Mouse (Mus musculus) neural tube, embryonic 11.5 days (tissue): ENCODE measurements around the gene Cdk9. TPM values are rescaled to one million over a fixed set of nuclear protein-coding genes. Genes with fewer than 3 reads are reported as not detected.

Experiments
- ATAC-seq: fragments of 200-750 bp; cut with Nextera tagmentation; 2 replicates; pipeline ENCODE4 v1.8.0; 2017; ENCODE audit warnings: moderate number of reproducible peaks, mild to moderate bottlenecking, moderate TSS enrichment, moderate library complexity; ENCODE audit not compliant: insufficient read depth, low FRiP score, low TSS enrichment
- DNase-seq: peaks from one replicate; pipeline ENCODE4 v3.0.0-alpha.2; 2015; ENCODE audit warnings: low spot score
- H3K27ac ChIP-seq: fragments of 300-500 bp; sonication (generic); 2 replicates; pipeline ENCODE4 v1.5.1; 2014; ENCODE audit warnings: low read depth, mild to moderate bottlenecking, low read length
- H3K27me3 ChIP-seq: fragments of 300-500 bp; sonication (generic); 2 replicates; pipeline ENCODE4 v1.6.1; 2014; ENCODE audit warnings: mild to moderate bottlenecking, low read length, mixed read lengths; ENCODE audit not compliant: control insufficient read depth, insufficient read depth
- H3K36me3 ChIP-seq: fragments of 300-500 bp; sonication (generic); 2 replicates; pipeline ENCODE4 v1.6.1; 2014; ENCODE audit warnings: mild to moderate bottlenecking, low read length, moderate library complexity, mixed read lengths; ENCODE audit not compliant: control insufficient read depth, insufficient read depth
- H3K4me1 ChIP-seq: fragments of 300-500 bp; sonication (generic); 2 replicates; pipeline ENCODE4 v1.6.1; 2014; ENCODE audit warnings: low read length, mixed read lengths; ENCODE audit not compliant: control insufficient read depth, insufficient read depth
- H3K4me2 ChIP-seq: fragments of 300-500 bp; sonication (generic); 2 replicates; pipeline ENCODE4 v1.6.1; 2014; ENCODE audit warnings: low read depth, mild to moderate bottlenecking, moderate library complexity
- H3K4me3 ChIP-seq: fragments of 300-500 bp; sonication (generic); 2 replicates; pipeline ENCODE4 v1.5.1; 2014; ENCODE audit warnings: low read depth, low read length
- H3K9ac ChIP-seq: fragments of 300-500 bp; sonication (generic); 2 replicates; pipeline ENCODE4 v1.6.1; 2014; ENCODE audit warnings: mild to moderate bottlenecking, low read length
- H3K9me3 ChIP-seq: fragments of 300-500 bp; sonication (generic); 2 replicates; pipeline ENCODE4 v1.6.1; 2016; ENCODE audit warnings: low read length; ENCODE audit not compliant: control insufficient read depth
- WGBS: fragments of 180-500 bp; shearing (Covaris S2); extraction: QIAGEN DNeasy Blood & Tissue Kit; methylation state at CpG from one replicate; pipeline ENCODE4 v1.1.7; 2014; 5-methylcytosine and 5-hydroxymethylcytosine counted together
- polyA plus RNA-seq: library from polyadenylated mRNA; unstranded; fragments of >200 nt; fragmentation: Nextera tagmentation; extraction: Ambion mirVana; gene quantifications from 2 replicates; pipeline ENCODE4 v1.2.1, GENCODE M21; 2014

The Cdk9 gene
- polyA plus RNA-seq, 1 experiment from 2014 or later = 84.6 TPM

- H3K27ac ChIP-seq = no peak overlapping the region
- ATAC-seq (no peak), DNase-seq (peak; percentile 40)
- H3K27me3 ChIP-seq = no peaks in the 10 kb centered on the region
- H3K9ac ChIP-seq = no peak overlapping the region
- H3K4me3 ChIP-seq = no peak overlapping the region
- H3K9me3 ChIP-seq = no peaks in the 10 kb centered on the region
- H3K4me2 ChIP-seq = no peak overlapping the region
- peaks cover 8% of the 10 kb centered on the region for H3K4me1 ChIP-seq
- no peaks in the 10 kb centered on the region for H3K36me3 ChIP-seq
- 52% methylated on average over 9 of the region's 9 CpGs for whole genome bisulfite sequencing
These were observed 5.9 kb upstream of the Cdk9 start for GRCm38 (mm10) chr2:32718761-32719160.

- Histone ChIP-seq H3K27me3 (no peaks in the 10 kb centered on the region), H3K27ac (no peak overlapping the region), H3K9ac (no peak overlapping the region), H3K4me1 (peaks cover 12% of the 10 kb centered on the region), H3K4me2 (no peak overlapping the region), H3K36me3 (peaks cover 3% of the 10 kb centered on the region), H3K4me3 (no peak overlapping the region), H3K9me3 (no peaks in the 10 kb centered on the region)
- DNase-seq = no peak
- WGBS = 65% methylated on average over 4 of the region's 4 CpGs
- no peak for ATAC-seq
These were observed 2.1 kb upstream of the Cdk9 start for GRCm38 (mm10) chr2:32714987-32715425.

- ATAC-seq (no peak), DNase-seq (no peak)
- H3K4me1 ChIP-seq = peaks cover 12% of the 10 kb centered on the region
- H3K4me3 ChIP-seq = no peak overlapping the region
- peaks cover 9% of the 10 kb centered on the region for H3K36me3 ChIP-seq
- H3K4me2 ChIP-seq = no peak overlapping the region
- no peaks in the 10 kb centered on the region for H3K9me3 ChIP-seq
- H3K27me3 ChIP-seq = no peaks in the 10 kb centered on the region
- no peak overlapping the region for H3K9ac ChIP-seq
- 67% methylated on average over 11 of the region's 11 CpGs for WGBS
- peak overlapping the region; percentile 98; the same call in 1 of the 2 replicates for H3K27ac ChIP-seq
These were observed 1.5 kb upstream of the Cdk9 start for GRCm38 (mm10) chr2:32714117-32714986.

- Histone ChIP-seq H3K36me3 (peaks cover 14% of the 10 kb centered on the region), H3K4me2 (peak overlapping the region; percentile 78), H3K4me1 (peaks cover 12% of the 10 kb centered on the region), H3K4me3 (peak overlapping the region; percentile 90), H3K9ac (peak overlapping the region; percentile 91), H3K27ac (peak overlapping the region; percentile 98), H3K9me3 (no peaks in the 10 kb centered on the region), H3K27me3 (no peaks in the 10 kb centered on the region)
- DNase-seq = peak; percentile 96
- WGBS = 0% methylated on average over 26 of the region's 44 CpGs
- ATAC-seq = peak; percentile 89
These were observed 316 bp downstream of the Cdk9 start for GRCm38 (mm10) chr2:32712586-32712933.

- H3K4me1 ChIP-seq = peaks cover 12% of the 10 kb centered on the region
- peak; percentile 58 for DNase-seq
- H3K27me3 ChIP-seq = no peaks in the 10 kb centered on the region
- peak overlapping the region; percentile 98; the same call in 1 of the 2 replicates for H3K27ac ChIP-seq
- H3K4me2 ChIP-seq = peak overlapping the region; percentile 78
- peak; percentile 56 for ATAC-seq
- peak overlapping the region; percentile 90 for H3K4me3 ChIP-seq
- peak overlapping the region; percentile 91 for H3K9ac ChIP-seq
- WGBS = 0% methylated on average over 41 of the region's 41 CpGs
- no peaks in the 10 kb centered on the region for H3K9me3 ChIP-seq
- H3K36me3 ChIP-seq = peaks cover 16% of the 10 kb centered on the region
These were observed 746 bp downstream of the Cdk9 start for GRCm38 (mm10) chr2:32712108-32712551.

GRCm38 (mm10) chr2:32711301-32712056, 1.4 kb downstream of the Cdk9 start:
- no peak overlapping the region for H3K27ac ChIP-seq

GRCm38 (mm10) chr2:32710425-32710824, 2.5 kb downstream of the Cdk9 start:
- peaks cover 30% of the 10 kb centered on the region for H3K36me3 ChIP-seq
- 91% methylated on average over 5 of the region's 5 CpGs for WGBS
- H3K9me3 ChIP-seq = no peaks in the 10 kb centered on the region
- H3K4me2 ChIP-seq = no peak overlapping the region
- peaks cover 12% of the 10 kb centered on the region for H3K4me1 ChIP-seq
- no peak overlapping the region for H3K27ac ChIP-seq
- H3K4me3 ChIP-seq = no peak overlapping the region
- no peak for ATAC-seq
- no peak overlapping the region for H3K9ac ChIP-seq
- no peaks in the 10 kb centered on the region for H3K27me3 ChIP-seq
- DNase-seq = no peak

More at GRCm38 (mm10) chr2:32711301-32712056, 1.4 kb downstream of the Cdk9 start:
- WGBS = 32% methylated on average over 9 of the region's 9 CpGs
- Histone ChIP-seq H3K36me3 (peaks cover 22% of the 10 kb centered on the region), H3K27me3 (no peaks in the 10 kb centered on the region), H3K4me1 (peaks cover 12% of the 10 kb centered on the region), H3K4me2 (peak overlapping the region; percentile 78), H3K4me3 (peak overlapping the region; percentile 90), H3K9me3 (no peaks in the 10 kb centered on the region), H3K9ac (peak overlapping the region; percentile 91)
- DNase-seq (no peak), ATAC-seq (no peak)

- Histone ChIP-seq H3K9me3 (no peaks in the 10 kb centered on the region), H3K4me1 (peaks cover 12% of the 10 kb centered on the region), H3K9ac (no peak overlapping the region), H3K4me2 (no peak overlapping the region), H3K4me3 (no peak overlapping the region), H3K27me3 (no peaks in the 10 kb centered on the region), H3K36me3 (peaks cover 30% of the 10 kb centered on the region), H3K27ac (no peak overlapping the region)
- no peak for DNase-seq
- ATAC-seq = no peak
- 97% methylated on average over 20 of the region's 20 CpGs for WGBS
These were observed 3.2 kb downstream of the Cdk9 start for GRCm38 (mm10) chr2:32709521-32710137.
